Mouse (Mus musculus) stomach, embryonic 14.5 days (tissue): ENCODE measurements around the gene Tas1r1. TPM values are rescaled to one million over a fixed set of nuclear protein-coding genes. Genes with fewer than 3 reads are reported as not detected.

ENCODE experiments used
- ATAC-seq: fragments of 200-750 bp; cut with Nextera tagmentation; 2 replicates; pipeline ENCODE4 v1.8.0; 2017; ENCODE audit warnings: low read depth, moderate TSS enrichment; ENCODE audit not compliant: insufficient number of reproducible peaks, insufficient read depth, low FRiP score
- H3K27ac ChIP-seq: fragments of 300-500 bp; sonication (generic); 2 replicates; pipeline ENCODE4 v1.5.1; 2014; ENCODE audit warnings: mild to moderate bottlenecking, low read length, moderate library complexity, mixed read lengths
- H3K27me3 ChIP-seq: fragments of 300-500 bp; sonication (generic); 2 replicates; pipeline ENCODE4 v1.6.1; 2014; ENCODE audit warnings: low read length, control low read depth, mixed read lengths; ENCODE audit not compliant: control insufficient read depth, insufficient read depth
- H3K36me3 ChIP-seq: fragments of 300-500 bp; sonication (generic); 2 replicates; pipeline ENCODE4 v1.6.1; 2014; ENCODE audit warnings: mild to moderate bottlenecking, control low read depth, low read length, moderate library complexity, mixed read lengths; ENCODE audit not compliant: control insufficient read depth, insufficient read depth
- H3K4me1 ChIP-seq: fragments of 300-500 bp; sonication (generic); 2 replicates; pipeline ENCODE4 v1.6.1; 2014; ENCODE audit warnings: low read length, control low read depth, mixed read lengths; ENCODE audit not compliant: control insufficient read depth, insufficient read depth
- H3K4me2 ChIP-seq: fragments of 300-500 bp; sonication (generic); replicated peaks from 2 replicates; pipeline ENCODE4 v1.6.1; 2014; ENCODE audit warnings: low read depth, low read length, control low read depth
- H3K4me3 ChIP-seq: fragments of 300-500 bp; sonication (generic); 2 replicates; pipeline ENCODE4 v1.5.1; 2014; ENCODE audit warnings: low read depth, low read length, control low read depth
- H3K9ac ChIP-seq: fragments of 300-500 bp; sonication (generic); replicated peaks from 2 replicates; pipeline ENCODE4 v1.6.1; 2014; ENCODE audit warnings: low read depth, mild to moderate bottlenecking, control low read depth, low read length, moderate library complexity, mixed read lengths
- H3K9me3 ChIP-seq: fragments of 300-500 bp; sonication (generic); 2 replicates; pipeline ENCODE4 v1.6.1; 2016; ENCODE audit warnings: low read depth, low read length, control low read depth; ENCODE audit not compliant: control insufficient read depth
- WGBS: fragments of 180-500 bp; shearing (Covaris S2); extraction: QIAGEN DNeasy Blood & Tissue Kit; methylation state at CpG from one replicate; pipeline ENCODE4 v1.1.7; 2014; 5-methylcytosine and 5-hydroxymethylcytosine counted together
- polyA plus RNA-seq: library from polyadenylated mRNA; unstranded; fragments of >200 nt; fragmentation: Nextera tagmentation; extraction: Ambion mirVana; gene quantifications from 2 replicates; pipeline ENCODE4 v1.2.1, GENCODE M21; 2014

Gene Tas1r1
- polyA plus RNA-seq, 1 experiment from 2014 or later = 0.30 TPM

GRCm38 (mm10) chr4:152006137-152006536 is 32.2 kb downstream of the Tas1r1 start:
- H3K4me3 ChIP-seq = no peak overlapping the region
- no peak overlapping the region for H3K9ac ChIP-seq
- no peaks in the 10 kb centered on the region for H3K36me3 ChIP-seq
- H3K27ac ChIP-seq = no peak overlapping the region
- H3K4me2 ChIP-seq = no peak overlapping the region
- H3K27me3 ChIP-seq = no peaks in the 10 kb centered on the region
- no peaks in the 10 kb centered on the region for H3K9me3 ChIP-seq
- 77% methylated on average over 6 of the region's 6 CpGs for WGBS
- no peak for ATAC-seq
- H3K4me1 ChIP-seq = peaks cover 32% of the 10 kb centered on the region

- Histone ChIP-seq H3K9me3 (no peaks in the 10 kb centered on the region), H3K4me2 (no peak overlapping the region), H3K4me1 (peaks cover 11% of the 10 kb centered on the region), H3K27me3 (no peaks in the 10 kb centered on the region), H3K27ac (no peak overlapping the region), H3K36me3 (no peaks in the 10 kb centered on the region), H3K4me3 (no peak overlapping the region), H3K9ac (no peak overlapping the region)
- ATAC-seq = no peak
- 81% methylated on average over 3 of the region's 3 CpGs for WGBS
Observed at GRCm38 (mm10) chr4:152002063-152002462, 36.3 kb downstream of the Tas1r1 start.

- Histone ChIP-seq H3K4me2 (no peak overlapping the region), H3K4me3 (no peak overlapping the region), H3K27me3 (no peaks in the 10 kb centered on the region), H3K4me1 (peaks cover 4% of the 10 kb centered on the region; the same call in 1 of the 2 replicates), H3K9ac (no peak overlapping the region), H3K9me3 (no peaks in the 10 kb centered on the region), H3K36me3 (no peaks in the 10 kb centered on the region), H3K27ac (no peak overlapping the region)
- ATAC-seq = no peak
- 64% methylated on average over 4 of the region's 4 CpGs for WGBS
Observed at GRCm38 (mm10) chr4:152001335-152001734, 37.0 kb downstream of the Tas1r1 start.

GRCm38 (mm10) chr4:152000906-152001305 is 37.5 kb downstream of the Tas1r1 start:
- no peak for ATAC-seq
- Histone ChIP-seq H3K9me3 (no peaks in the 10 kb centered on the region), H3K4me1 (peaks cover 4% of the 10 kb centered on the region; the same call in 1 of the 2 replicates), H3K4me2 (no peak overlapping the region), H3K36me3 (no peaks in the 10 kb centered on the region), H3K4me3 (no peak overlapping the region), H3K9ac (no peak overlapping the region), H3K27me3 (no peaks in the 10 kb centered on the region), H3K27ac (no peak overlapping the region)
- WGBS = 23% methylated on average over 4 of the region's 4 CpGs

- Histone ChIP-seq H3K4me1 (peaks cover 5% of the 10 kb centered on the region; the same call in 1 of the 2 replicates), H3K4me3 (no peak overlapping the region), H3K27me3 (no peaks in the 10 kb centered on the region), H3K27ac (no peak overlapping the region), H3K9ac (no peak overlapping the region), H3K36me3 (no peaks in the 10 kb centered on the region), H3K4me2 (no peak overlapping the region), H3K9me3 (no peaks in the 10 kb centered on the region)
- WGBS = 60% methylated on average over 3 of the region's 3 CpGs
- ATAC-seq = no peak
Observed at GRCm38 (mm10) chr4:151999481-151999880, 38.9 kb downstream of the Tas1r1 start.

GRCm38 (mm10) chr4:151997701-151998100 is 40.7 kb downstream of the Tas1r1 start:
- Histone ChIP-seq H3K4me1 (peaks cover 16% of the 10 kb centered on the region; the same call in 1 of the 2 replicates), H3K4me2 (peak overlapping the region; percentile 62), H3K27me3 (no peaks in the 10 kb centered on the region), H3K4me3 (peak overlapping the region; percentile 97; the same call in 1 of the 2 replicates), H3K9me3 (no peaks in the 10 kb centered on the region), H3K27ac (no peak overlapping the region), H3K36me3 (no peaks in the 10 kb centered on the region), H3K9ac (no peak overlapping the region)
- 65% methylated on average over 3 of the region's 3 CpGs for WGBS
- ATAC-seq = no peak

GRCm38 (mm10) chr4:151996951-151997222 is 41.5 kb downstream of the Tas1r1 start:
- WGBS = 4% methylated on average over 13 of the region's 13 CpGs
- peak overlapping the region; percentile 86 for H3K27ac ChIP-seq
- no peak for ATAC-seq
- H3K27me3 ChIP-seq = no peaks in the 10 kb centered on the region
- peak overlapping the region; percentile 65 for H3K9ac ChIP-seq
- H3K4me3 ChIP-seq = peak overlapping the region; percentile 97
- peak overlapping the region; percentile 62 for H3K4me2 ChIP-seq
- H3K36me3 ChIP-seq = peaks cover 8% of the 10 kb centered on the region
- H3K9me3 ChIP-seq = no peaks in the 10 kb centered on the region
- peaks cover 16% of the 10 kb centered on the region; the same call in 1 of the 2 replicates for H3K4me1 ChIP-seq

GRCm38 (mm10) chr4:151996173-151996950 is 42.0 kb downstream of the Tas1r1 start, which contains the start of gene Phf13:
Gene Phf13 (minus strand): TSS chr4:151996258.
- peak within 1 kb of the TSS; percentile 98 for H3K9ac ChIP-seq
- peak within 1 kb of the TSS; percentile 76 for H3K4me2 ChIP-seq
- no peaks in the 10 kb centered on the region for H3K9me3 ChIP-seq
- under 1% methylated on average over 92 of the region's 94 CpGs for WGBS
- ATAC-seq = peak; percentile 96
- H3K4me1 ChIP-seq = peaks cover 16% of the 10 kb centered on the region; the same call in 1 of the 2 replicates
- peak within 1 kb of the TSS; percentile 97 for H3K4me3 ChIP-seq
- peaks cover 13% of the 10 kb centered on the region for H3K36me3 ChIP-seq
- H3K27me3 ChIP-seq = no peaks in the 10 kb centered on the region
- peak within 1 kb of the TSS; percentile 86 for H3K27ac ChIP-seq
